Mouse (Mus musculus): ENCODE results near the gene Tas2r103.

Gene Tas2r103

DNA sequence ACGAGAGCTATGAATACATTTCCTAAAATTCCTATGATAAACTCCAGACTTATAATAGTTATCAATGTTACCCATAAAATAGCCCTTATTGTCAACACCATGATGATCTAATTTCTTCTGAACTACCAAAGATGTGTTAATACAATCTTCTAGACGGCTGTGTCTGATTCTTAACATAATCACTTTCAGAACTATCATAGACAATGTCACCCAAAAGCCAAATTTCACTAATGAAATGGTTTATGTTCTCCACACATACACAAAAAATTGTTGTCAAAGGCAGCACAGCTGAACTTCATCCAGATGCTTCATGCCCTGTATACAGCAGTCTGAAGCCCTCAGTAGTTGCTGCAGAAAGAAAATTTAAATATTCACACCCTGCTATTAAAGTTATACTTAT, at the start of gene Tas2r103:
Gene Tas2r103 (minus strand): TSS at position 101 of the 400 bp plus-strand sequence.
- no peak for DNase-seq (ENCODE audit: low read depth)

DNA sequence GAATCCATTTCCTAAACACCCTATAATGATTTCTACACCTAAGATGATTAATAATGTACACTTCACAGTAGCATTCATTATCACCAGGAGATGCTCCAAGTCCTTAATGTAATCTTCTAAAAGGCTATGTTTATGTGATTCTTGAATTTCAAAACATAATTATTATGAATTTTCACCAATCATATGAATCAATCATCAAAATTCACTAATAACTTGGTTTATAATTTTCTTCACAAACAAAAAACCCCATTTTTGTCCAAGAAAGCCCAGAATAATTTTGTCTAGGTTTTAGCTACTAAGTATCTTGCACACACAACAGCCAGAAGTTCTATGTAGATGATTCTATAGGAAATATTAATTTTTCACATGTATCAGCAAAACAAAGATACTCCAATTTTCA, 18.8 kb upstream of the Tas2r103 start, which contains the start of gene Tas2r140:
Gene Tas2r140 (minus strand): TSS at position 101 of the 400 bp plus-strand sequence.
- no peak for DNase-seq (ENCODE audit: low read depth)

All from c-Kit-positive CD71-negative TER-119-negative erythroid progenitor cells, embryonic 14.5 days (primary cell).